Mouse (Mus musculus): ENCODE measurements at regions not wholly inside any gene's neighbourhood (a gene's known extent, or its start where the extent isn't known, plus 50 kb on each side); places are given as distances from the start of the nearest gene placed in this dataset.

GRCm38 (mm10) chr5:7532686-7533199 lies 188.2 kb upstream of the Zfp804b start:
- no peak for TF ChIP-seq CTCF (IDR thresholded peaks at IDR 0.05; ENCODE audit: borderline replicate concordance, extremely low read depth, insufficient read depth, insufficient read length)
- no peak for TF ChIP-seq POLR2A (IDR thresholded peaks at IDR 0.05; ENCODE audit: borderline replicate concordance, extremely low read depth, insufficient read depth, insufficient read length, poor library complexity, severe bottlenecking)
